Mouse (Mus musculus) cerebellum, adult 9-11 months (tissue): Measurements from ENCODE around the gene Nefh.

ENCODE experiments used
- DNase-seq: peaks from one replicate; pipeline ENCODE4 v3.0.0; 2022

The Nefh gene

DNA sequence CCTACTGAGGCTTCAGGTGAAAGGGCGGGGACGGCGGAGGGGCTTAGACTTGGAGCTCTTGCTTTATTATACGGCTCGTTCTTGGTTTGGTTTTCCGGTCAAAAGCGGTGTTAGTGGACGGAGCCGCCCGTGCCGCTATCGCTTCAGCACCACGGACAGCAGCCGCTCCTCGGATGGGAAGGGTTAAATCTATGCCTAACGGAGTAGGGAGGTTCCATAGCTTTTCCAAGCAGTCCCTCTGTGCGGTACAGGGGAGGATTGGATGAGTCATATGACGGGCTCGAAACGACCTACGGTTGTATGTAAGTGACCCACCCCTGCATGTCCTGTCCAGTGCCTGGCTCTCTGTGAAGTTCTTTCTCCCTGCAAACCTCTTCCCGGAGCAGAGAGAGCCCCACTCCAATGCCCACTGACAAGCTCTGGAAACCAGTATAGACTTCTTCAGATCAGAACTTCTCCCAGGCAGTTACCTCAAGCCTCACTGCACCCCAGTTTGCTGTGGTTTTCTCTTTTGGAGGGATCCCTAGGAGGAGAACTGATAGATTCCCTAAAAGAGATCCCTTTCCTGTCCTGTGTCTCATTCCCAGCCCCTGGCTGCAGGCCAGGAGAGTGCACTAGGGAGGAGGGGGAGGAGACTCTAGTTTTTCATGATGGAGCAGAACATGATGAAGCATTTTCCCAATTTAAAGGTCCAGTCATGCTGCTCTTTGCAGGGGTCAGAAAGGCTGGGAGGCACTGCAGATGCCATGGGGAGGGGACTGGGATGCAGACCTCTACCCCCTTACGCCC is 1.6 kb upstream of the Nefh start:
- DNase-seq: no peak

DNA sequence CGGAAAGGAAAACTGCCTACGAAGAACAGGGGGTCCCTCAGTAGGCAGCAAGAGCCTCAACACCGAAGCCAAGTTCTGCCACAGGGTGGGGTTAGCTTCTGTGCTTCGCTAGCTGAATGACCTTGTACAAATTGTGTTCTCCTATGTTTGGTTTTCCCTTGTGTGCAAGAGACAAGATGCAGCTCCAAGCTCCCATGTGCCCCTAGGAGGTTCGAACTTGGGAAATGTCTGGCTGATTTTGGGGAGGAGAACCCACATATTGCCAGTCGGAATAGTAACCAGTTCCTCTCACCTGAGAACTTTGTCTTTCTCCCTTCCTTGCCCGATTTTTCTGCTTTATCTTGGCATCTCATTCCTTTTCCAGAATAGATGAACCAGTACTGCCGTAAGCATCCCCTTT is 928 bp upstream of the Nefh start:
- no peak for DNase-seq

DNA sequence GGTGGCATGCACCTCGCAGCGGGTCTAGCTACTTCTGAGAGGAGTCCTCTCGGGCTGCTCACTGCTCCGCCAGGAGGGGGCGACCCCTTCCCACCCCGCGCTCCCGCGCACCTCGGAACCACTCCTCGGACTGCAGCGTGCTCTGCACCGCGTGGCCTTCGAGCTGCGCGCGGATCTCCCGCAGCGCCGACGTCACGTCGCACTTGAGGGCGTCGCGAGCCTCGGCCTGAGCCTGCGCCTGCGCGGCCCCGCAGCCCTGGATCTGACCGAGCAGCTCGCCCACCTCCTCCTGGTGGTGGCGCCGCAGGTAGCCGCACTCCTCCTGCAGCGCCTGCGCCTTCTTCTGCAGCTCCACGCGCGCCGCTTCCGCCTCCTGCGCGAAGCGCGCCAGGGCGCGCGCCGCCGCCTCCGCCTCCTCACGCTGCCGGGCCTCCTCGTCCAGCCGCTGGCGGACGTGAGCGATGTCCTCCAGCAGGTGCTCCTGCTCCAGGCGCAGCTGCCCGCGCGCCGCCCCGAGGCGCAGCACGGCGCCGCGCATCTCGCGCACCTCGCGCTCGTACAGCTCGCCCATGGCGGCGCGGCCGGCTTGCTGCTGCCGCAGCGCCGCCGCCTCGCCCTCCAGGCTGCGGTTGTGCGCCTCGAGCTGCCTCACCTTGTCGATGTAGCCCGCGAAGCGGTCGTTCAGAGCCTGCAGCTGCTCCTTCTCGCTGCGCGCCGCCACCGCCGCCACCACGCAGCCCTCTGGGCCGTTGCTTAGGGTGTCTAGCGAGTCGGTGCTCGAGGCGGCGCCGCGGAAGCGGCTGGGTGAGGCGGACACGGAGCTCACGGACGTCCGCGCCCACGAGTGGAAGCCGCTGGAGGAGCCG is 684 bp downstream of the Nefh start:
- peak; percentile 55 for DNase-seq

DNA sequence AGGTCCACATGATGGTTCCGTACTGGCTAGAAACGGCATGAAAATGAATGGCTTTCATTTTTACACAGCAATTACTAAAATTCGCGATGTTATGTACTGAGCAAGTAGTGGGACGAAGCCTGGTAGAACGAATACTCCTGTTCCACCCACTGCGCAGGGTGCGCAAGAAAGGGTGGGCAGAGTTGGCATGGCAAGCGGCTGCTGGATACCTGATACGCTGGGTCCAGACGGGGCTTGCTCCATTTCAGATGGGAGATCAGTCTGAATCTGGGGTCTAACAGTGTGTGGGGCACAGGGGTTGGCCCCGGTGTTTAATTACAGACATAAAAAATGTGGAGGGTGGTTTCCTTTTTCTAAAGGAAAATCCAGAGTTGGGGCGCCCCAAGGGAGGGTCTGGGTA is 1.3 kb downstream of the Nefh start:
- no peak for DNase-seq

DNA sequence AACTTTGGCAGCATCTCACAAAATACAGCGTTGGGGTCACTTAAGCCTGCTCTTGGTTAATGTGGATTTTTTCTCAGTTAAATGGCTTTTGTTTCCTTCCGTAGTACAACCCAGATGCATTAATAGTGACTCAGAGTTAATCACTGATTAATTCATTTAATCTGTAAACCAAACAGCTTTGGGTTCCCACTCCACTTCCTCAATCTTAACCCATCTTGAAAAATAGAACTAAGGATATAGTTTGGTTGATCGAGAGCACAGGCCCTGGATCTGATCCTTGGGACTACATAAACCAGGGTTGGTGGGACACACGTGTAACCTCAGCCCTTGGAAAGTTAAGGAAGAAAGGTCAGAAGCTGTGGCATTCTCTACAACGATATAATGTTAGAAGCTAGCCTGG is 11.6 kb downstream of the Nefh start:
- no peak for DNase-seq

DNA sequence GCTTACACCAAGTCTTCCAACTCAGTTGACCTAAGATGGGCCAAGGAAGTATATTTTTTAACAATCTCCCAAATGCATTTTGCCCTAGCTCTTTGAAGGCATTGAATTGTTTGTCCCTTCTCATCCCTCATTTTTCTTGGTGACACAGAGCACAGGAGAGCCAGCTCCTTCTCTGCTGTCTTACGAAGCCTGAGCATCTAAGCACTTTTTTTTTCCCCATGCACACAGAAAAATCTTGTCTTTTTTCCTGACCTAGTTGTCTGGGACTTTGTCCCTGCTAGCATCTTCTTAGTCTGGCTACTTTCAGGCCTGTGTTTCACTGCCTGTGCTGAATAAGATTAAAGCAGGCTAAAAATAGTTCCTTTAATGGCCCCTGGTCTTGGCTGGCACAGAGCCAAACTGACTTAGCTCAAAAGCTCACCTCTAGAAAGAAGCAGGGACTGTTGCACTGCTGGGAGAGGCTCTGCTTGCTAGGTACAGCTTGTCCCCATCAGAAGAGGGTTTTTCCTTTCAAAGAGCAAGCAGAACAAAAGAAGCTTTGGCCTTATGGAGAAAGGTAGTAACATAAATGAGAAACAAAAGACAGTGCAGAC is 16.8 kb downstream of the Nefh start:
- no peak for DNase-seq

DNA sequence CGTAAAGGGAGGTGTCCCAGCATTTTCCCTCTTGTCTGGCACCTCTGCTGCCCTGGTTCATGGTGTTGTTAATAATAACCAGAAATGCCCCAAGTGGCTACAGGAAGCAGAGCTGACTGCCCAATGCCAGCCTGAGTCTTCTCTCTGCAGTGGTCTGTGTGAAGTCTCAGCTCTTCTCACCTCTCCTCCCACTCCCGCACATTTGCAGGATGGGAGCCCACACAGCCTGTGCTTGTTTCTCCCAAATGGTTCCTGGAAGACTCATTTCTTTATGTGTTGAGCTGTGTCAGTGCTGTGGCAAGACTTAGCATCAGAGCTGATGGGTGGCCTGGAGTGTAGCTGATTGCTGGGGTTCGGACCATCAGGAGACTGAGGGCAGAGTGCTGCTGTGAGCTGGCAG is 20.6 kb downstream of the Nefh start:
- DNase-seq: no peak

DNA sequence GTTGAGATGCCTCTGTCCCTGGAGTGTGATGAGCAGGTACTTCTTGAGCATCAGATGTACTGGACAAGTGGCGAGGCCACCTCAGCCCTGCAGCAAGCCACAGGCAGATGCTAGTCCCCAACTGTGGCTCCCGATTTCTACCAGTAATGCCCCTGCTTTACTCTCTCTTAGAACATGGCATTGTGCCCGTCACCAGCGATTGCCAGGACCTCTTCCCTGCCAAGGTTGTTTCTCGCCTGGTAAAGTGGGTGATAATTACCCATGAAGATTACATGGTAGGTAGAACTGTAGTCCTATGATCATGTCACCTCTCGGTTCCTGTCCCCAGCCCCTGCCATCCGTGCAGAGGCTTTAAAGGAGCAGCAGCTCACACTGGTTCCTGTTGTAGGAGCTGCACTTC is 26.1 kb downstream of the Nefh start:
- DNase-seq: no peak

DNA sequence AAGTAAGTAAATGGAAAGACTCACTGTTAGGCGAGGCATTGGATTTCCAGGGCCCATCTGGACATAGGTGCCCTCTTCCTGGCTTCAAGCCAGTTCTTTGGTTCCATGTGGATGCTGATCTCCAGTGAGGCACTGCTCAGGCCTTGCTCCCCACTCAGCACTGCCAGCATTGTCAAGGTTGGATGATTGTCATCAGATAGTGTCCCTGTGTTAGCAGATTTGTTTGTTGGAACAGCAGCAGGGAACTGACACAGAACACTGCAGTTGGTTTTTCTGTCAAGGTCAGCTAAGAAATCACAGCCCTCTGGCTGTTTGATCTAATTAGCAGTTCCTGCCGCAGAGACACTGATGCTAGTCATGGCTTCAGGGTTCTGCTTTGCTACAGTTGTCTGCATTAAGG is 26.6 kb downstream of the Nefh start:
- DNase-seq: peak; percentile 25

DNA sequence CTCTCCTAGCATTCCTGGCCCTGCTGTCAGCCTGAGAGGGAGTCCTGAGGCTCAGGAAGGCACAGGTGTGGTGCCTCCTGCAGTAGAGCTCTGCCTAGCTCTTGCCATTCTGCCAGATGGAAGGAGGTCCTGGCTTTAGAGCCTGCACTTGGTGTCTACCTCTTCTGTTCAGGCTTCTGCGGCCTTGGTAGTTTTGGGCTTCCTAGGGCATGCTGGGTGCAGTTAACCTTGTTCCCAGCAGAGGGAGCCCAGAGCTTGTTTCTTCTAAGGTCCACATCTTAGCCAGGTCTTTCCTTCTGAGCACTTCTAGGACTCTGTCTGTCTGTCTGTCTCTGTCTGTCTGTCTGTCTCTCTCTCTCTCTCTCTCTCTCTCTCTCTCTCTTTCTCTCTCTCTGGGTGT is 31.8 kb downstream of the Nefh start:
- DNase-seq: peak; percentile 35

DNA sequence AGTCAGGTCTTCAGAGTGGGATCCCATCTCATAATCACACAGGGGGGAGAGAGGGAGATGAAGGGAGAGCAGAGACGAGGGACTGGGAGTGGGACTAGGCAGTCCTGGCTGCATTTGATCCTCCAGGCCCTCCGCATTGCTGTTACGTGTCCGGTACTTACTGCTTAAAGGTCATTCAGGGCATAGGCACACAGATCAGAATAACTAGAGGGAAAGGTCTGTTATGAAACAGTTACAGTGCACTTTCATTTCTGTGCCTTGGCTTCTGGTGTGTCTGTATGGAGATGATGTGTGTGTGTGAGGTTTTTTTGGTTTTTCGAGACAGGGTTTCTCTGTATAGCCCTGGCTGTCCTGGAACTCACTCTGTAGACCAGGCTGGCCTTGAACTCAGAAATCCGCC is 41.6 kb downstream of the Nefh start:
- DNase-seq: no peak

DNA sequence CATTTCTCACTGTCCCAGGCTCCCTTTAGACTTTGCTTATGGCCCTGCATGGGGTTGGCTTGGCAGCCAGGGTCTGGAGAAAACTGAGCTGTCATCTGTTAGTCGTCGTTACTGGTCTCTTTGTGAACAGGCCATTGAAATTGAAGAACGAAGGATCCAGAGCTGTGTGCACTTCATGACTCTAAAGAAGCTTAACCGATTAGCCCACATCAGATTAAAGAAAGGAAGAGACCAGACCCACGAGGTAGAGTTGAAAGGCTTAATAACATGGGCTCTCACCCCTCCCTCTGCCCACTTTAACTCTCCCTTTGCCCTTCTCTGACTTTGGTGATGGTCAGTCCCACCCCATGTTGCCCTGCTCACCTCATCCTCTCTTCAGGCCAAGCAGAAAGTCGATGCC is 45.9 kb downstream of the Nefh start:
- DNase-seq: no peak

DNA sequence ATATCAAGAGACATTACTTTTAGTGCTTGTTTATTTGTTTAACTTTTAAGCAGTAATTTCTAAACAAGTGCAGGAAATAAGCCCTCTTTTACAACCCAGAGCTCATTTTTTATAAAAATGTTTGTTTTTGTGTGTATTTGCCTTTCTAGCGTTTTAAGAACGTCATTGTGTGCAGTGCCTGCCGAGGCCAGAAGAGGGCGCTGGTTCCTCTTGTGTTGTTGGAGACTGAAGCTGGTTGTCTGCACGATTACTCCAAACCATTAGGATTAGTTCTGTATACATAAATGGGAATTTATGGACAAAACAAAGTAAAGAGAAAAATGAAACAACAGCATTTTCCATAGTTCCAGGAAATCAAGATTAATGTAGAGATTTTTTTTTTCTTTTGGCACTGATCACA is 47.4 kb downstream of the Nefh start:
- no peak for DNase-seq

DNA sequence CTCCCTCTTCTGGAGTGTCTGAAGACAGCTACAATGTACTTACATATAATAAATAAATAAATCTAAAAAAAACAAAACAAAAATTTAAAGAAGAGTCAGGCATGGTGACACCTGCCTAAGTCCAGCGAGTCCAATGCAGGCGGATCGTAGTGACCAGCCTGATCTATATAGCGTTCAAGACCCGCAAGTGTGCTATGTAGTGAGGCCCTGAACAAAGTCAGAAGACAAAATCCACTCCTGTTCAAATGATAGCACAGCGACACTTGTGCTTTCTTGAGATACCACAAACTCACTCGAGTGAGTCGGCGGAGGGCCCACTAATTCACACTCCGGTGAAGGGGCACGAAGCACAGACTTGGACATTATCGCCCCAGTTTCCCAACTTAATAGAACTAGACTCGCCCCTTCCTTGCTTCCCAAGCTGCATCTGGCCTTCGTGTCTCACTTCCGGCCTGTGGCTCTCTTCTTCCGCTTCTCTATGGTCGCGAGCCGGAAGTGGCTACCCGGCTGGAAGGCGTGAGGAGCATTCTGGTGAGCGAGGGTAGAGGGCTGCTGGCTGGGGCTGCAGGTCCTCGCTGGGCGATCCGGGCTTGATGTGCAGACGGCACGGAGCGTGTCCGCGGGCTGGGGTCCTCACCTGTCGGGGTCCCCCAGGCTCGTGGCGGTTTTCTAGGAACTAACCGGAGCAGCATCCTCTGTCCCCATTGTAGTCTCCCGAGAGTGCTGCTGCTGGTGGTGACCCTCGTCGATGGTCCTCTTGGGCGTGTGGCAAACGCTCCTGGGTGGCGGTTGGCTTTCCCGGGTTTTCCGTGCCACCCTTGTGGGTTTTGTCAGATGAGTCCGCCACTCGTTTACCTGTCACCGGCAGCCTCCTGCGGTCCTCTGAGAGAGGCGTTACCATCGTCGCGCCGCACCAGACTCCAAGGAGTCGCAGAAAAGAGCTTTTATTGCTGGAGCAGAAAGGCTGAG is 52.7 kb downstream of the Nefh start, which contains the start of gene Thoc5:
TSS of gene Thoc5 (plus strand) at position 473 of the 969 bp plus-strand sequence.
- peak; percentile 80 for DNase-seq
